Mouse (Mus musculus): ENCODE results near the gene Nkx6-1. TPM values are rescaled to one million over a fixed set of nuclear protein-coding genes. Genes with fewer than 3 reads are reported as not detected.

Nkx6-1 gene
- not detected for polyA plus RNA-seq (2012; fragmentation: generic; extraction: Trizol)

DNA sequence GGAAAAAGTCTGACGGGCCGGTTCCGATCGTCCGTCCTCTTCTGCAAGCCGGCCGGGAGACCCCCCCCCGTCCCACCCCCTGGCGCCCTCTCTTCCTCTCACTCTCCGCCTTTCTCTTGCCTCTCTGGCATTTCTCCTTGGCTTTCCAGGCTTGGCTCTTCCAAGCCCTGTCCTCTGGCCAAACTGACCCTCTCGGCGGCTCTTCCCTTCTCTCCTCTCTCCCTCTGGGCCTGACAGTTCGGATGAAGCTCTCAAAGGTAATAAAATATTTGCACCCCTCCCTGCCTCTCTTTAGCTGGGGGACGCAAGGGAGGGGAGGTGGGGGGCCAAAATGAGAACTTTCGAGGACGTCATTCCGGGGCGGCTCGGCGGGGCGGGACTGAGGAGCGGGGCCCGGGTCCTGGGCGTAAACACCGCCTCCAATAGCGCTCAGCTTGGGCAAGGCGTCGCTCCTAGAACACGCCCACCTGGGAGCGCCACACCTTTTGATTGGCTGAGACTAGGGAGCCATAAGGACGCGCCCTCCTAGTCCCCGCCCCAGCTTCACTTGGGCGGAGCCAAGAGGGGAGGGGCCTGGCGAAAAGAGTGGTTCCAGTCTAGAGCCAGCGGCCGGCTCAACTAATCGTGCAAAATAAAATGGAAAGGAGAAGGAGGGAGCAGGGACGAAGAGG lies at the start of gene Nkx6-1:
Gene Nkx6-1, minus strand, starts transcription at position 52 of the 671 bp plus-strand sequence.
- Histone ChIP-seq H3K79me2 (ENCODE audit: control insufficient read depth, insufficient read depth) (no peaks in the 10 kb centered on the region), H3ac (ENCODE audit: control insufficient read depth, insufficient read length) (no peak within 1 kb of the TSS), H3K4me3 (no peak within 1 kb of the TSS), H3K27me3 (ENCODE audit: control insufficient read depth, insufficient read depth, insufficient read length) (peaks cover 64% of the 10 kb centered on the region), H3K36me3 (ENCODE audit: control insufficient read depth, insufficient read depth) (no peaks in the 10 kb centered on the region), H3K4me2 (ENCODE audit: low read depth) (no peak within 1 kb of the TSS)
- TF ChIP-seq MYOD1 (IDR thresholded peaks at IDR 0.05; ENCODE audit: control insufficient read depth in 1 of 3, insufficient read length in 2 of 3, low read depth in 2 of 3) (no peak), SRF (IDR thresholded peaks at IDR 0.05; ENCODE audit: control insufficient read depth, insufficient read length, low read depth) (no peak), TCF3 (IDR thresholded peaks at IDR 0.05; ENCODE audit: insufficient read length, low read depth) (no peak), REST (IDR thresholded peaks at IDR 0.05; ENCODE audit: insufficient read depth, insufficient read length) (no peak), MYOG (IDR thresholded peaks at IDR 0.05; ENCODE audit: control insufficient read depth in 1 of 3, insufficient read depth in 1 of 3, insufficient read length in 2 of 3, low read depth in 2 of 3) (no peak), TCF12 (IDR thresholded peaks at IDR 0.05; ENCODE audit: insufficient read depth, poor library complexity, severe bottlenecking) (no peak), POLR2A (IDR thresholded peaks at IDR 0.05; ENCODE audit: insufficient read length, low read depth) (no peak), USF1 (IDR thresholded peaks at IDR 0.05; ENCODE audit: low read depth) (no peak), CEBPB (IDR thresholded peaks at IDR 0.05; ENCODE audit: insufficient read depth, poor library complexity, severe bottlenecking) (no peak), E2F4 (IDR thresholded peaks at IDR 0.05; ENCODE audit: insufficient read depth) (no peak), MAX (IDR thresholded peaks at IDR 0.05; ENCODE audit: low read depth) (no peak), POLR2AphosphoS2 (IDR thresholded peaks at IDR 0.05; ENCODE audit: insufficient read length, low read depth) (no peak)

DNA sequence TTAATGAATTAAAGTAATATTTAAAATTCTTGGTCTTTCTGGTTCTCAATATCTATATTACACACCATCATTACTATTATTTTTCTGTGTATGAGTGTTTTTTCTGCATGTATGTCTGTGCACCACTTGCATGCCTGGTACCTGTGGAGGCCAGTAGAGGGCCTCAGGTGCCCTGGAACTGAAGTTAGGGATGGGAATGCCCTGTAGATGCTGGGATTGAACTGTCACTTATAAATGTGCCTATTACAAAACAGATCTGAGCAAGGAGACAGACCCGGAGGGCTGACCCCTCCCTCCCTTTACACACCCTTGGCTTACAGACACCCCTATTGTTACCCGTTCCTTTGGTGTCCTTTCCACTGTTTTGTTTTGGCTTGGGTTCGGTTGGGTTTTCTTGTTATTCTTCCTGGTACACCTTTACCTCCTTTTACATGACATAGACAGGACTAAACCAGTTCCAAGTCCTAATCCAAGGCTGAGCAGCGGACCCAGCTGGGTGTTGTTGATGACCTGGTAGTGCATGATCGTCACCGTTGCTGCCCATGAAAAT lies 48.3 kb upstream of the Nkx6-1 start:
- no peak overlapping the region for H3K4me2 ChIP-seq (ENCODE audit: low read depth)
- TF ChIP-seq POLR2AphosphoS2 (IDR thresholded peaks at IDR 0.05; ENCODE audit: insufficient read length, low read depth) = no peak
- TF ChIP-seq MAX (IDR thresholded peaks at IDR 0.05; ENCODE audit: low read depth) = no peak
- TF ChIP-seq SRF (IDR thresholded peaks at IDR 0.05; ENCODE audit: control insufficient read depth, insufficient read length, low read depth) = no peak
- TF ChIP-seq MYOG (IDR thresholded peaks at IDR 0.05; ENCODE audit: control insufficient read depth in 1 of 3, insufficient read depth in 1 of 3, insufficient read length in 2 of 3, low read depth in 2 of 3) = no peak
- TF ChIP-seq USF1 (IDR thresholded peaks at IDR 0.05; ENCODE audit: low read depth) = no peak
- no peak for TF ChIP-seq POLR2A (IDR thresholded peaks at IDR 0.05; ENCODE audit: insufficient read length, low read depth)
- no peak for TF ChIP-seq MYOD1 (IDR thresholded peaks at IDR 0.05; ENCODE audit: control insufficient read depth in 1 of 3, insufficient read length in 2 of 3, low read depth in 2 of 3)
- TF ChIP-seq TCF3 (IDR thresholded peaks at IDR 0.05; ENCODE audit: insufficient read length, low read depth) = no peak
- no peak for TF ChIP-seq CEBPB (IDR thresholded peaks at IDR 0.05; ENCODE audit: insufficient read depth, poor library complexity, severe bottlenecking)
- no peak for TF ChIP-seq E2F4 (IDR thresholded peaks at IDR 0.05; ENCODE audit: insufficient read depth)
- TF ChIP-seq TCF12 (IDR thresholded peaks at IDR 0.05; ENCODE audit: insufficient read depth, poor library complexity, severe bottlenecking) = no peak
- no peak for TF ChIP-seq REST (IDR thresholded peaks at IDR 0.05; ENCODE audit: insufficient read depth, insufficient read length)
- no peaks in the 10 kb centered on the region for H3K79me2 ChIP-seq (ENCODE audit: control insufficient read depth, insufficient read depth)
- H3K4me3 ChIP-seq = no peak overlapping the region
- H3K36me3 ChIP-seq (ENCODE audit: control insufficient read depth, insufficient read depth) = no peaks in the 10 kb centered on the region
- H3ac ChIP-seq (ENCODE audit: control insufficient read depth, insufficient read length) = no peak overlapping the region
- H3K27me3 ChIP-seq (ENCODE audit: control insufficient read depth, insufficient read depth, insufficient read length) = peaks cover 9% of the 10 kb centered on the region

DNA sequence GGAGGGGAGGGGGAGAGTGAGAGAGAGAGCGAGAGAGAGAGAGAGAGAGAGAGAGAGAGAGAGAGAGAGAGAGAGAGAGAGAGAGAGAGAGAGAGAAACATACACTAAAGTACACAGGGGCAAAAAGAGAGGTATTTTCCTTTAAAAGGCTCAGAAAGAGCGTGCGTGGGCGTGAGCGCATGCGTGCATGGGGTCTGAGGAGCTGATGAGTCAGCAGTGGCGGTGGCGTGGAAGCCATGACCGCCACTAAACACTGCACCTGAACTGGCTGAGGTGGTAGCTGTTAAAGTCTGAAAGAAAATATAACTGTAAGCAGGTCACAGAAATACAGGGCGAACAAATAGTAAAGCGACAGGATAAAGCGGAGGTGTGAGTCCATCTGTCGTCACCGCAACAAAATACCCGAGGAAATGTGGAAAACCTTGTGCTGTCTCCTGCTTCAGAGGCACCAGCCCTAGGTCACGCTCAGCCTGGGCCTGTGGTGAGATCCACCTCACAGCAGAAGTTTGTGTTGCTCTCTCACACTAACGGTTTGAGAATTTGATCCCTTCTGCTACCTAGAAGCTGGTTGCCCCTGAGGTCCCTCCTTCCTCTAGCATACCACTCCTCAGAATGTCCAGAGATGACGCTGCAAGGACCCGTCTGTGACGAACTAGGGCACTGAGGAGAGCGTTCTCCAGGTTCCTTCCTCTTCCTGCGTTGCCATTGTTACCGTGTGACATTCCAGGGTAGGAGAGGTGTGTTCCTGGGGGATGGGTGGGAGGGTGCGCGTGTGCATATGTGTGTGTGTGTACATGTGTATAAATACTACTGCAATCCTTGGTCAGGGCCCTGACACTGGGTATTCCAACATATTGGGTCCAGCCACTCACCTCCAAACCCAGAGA lies 38.8 kb upstream of the Nkx6-1 start:
- Histone ChIP-seq H3K4me3 (peak overlapping the region; percentile 22), H3K4me2 (ENCODE audit: low read depth) (peak overlapping the region; percentile 68), H3K27me3 (ENCODE audit: control insufficient read depth, insufficient read depth, insufficient read length) (no peaks in the 10 kb centered on the region), H3ac (ENCODE audit: control insufficient read depth, insufficient read length) (no peak overlapping the region), H3K36me3 (ENCODE audit: control insufficient read depth, insufficient read depth) (no peaks in the 10 kb centered on the region), H3K79me2 (ENCODE audit: control insufficient read depth, insufficient read depth) (no peaks in the 10 kb centered on the region)
- peak; percentile 54 for TF ChIP-seq POLR2A (IDR thresholded peaks at IDR 0.05; ENCODE audit: insufficient read length, low read depth)
- TF ChIP-seq POLR2AphosphoS2 (IDR thresholded peaks at IDR 0.05; ENCODE audit: insufficient read length, low read depth) = no peak
- no peak for TF ChIP-seq USF1 (IDR thresholded peaks at IDR 0.05; ENCODE audit: low read depth)

- TF ChIP-seq MYOD1 (IDR thresholded peaks at IDR 0.05; ENCODE audit: control insufficient read depth in 1 of 3, insufficient read length in 2 of 3, low read depth in 2 of 3) = no peak
- TF ChIP-seq MYOG (IDR thresholded peaks at IDR 0.05; ENCODE audit: control insufficient read depth in 1 of 3, insufficient read depth in 1 of 3, insufficient read length in 2 of 3, low read depth in 2 of 3) = no peak
- TF ChIP-seq TCF3 (IDR thresholded peaks at IDR 0.05; ENCODE audit: insufficient read length, low read depth) = no peak
- H3K79me2 ChIP-seq (ENCODE audit: control insufficient read depth, insufficient read depth) = no peaks in the 10 kb centered on the region
- H3K4me2 ChIP-seq (ENCODE audit: low read depth) = no peak overlapping the region
- no peak overlapping the region for H3K4me3 ChIP-seq
- H3K36me3 ChIP-seq (ENCODE audit: control insufficient read depth, insufficient read depth) = no peaks in the 10 kb centered on the region
- H3K27me3 ChIP-seq (ENCODE audit: control insufficient read depth, insufficient read depth, insufficient read length) = no peaks in the 10 kb centered on the region
- no peak overlapping the region for H3ac ChIP-seq (ENCODE audit: control insufficient read depth, insufficient read length)
These were observed 37.8 kb upstream of the Nkx6-1 start for GRCm38 (mm10) chr5:101702636-101703035.
